Mouse (Mus musculus) stomach, postnatal 0 days (tissue): ENCODE measurements around the gene Rhog.

Experiments
- CTCF ChIP-seq: IDR thresholded peaks from 2 replicates; pipeline ENCODE4 v1.5.1; 2016; ENCODE audit warnings: antibody characterized with exemption, low read depth, mild to moderate bottlenecking, moderate library complexity
- EP300 ChIP-seq: optimal IDR thresholded peaks from 2 replicates; pipeline ENCODE3; 2016; ENCODE audit warnings: antibody characterized with exemption

DNA sequence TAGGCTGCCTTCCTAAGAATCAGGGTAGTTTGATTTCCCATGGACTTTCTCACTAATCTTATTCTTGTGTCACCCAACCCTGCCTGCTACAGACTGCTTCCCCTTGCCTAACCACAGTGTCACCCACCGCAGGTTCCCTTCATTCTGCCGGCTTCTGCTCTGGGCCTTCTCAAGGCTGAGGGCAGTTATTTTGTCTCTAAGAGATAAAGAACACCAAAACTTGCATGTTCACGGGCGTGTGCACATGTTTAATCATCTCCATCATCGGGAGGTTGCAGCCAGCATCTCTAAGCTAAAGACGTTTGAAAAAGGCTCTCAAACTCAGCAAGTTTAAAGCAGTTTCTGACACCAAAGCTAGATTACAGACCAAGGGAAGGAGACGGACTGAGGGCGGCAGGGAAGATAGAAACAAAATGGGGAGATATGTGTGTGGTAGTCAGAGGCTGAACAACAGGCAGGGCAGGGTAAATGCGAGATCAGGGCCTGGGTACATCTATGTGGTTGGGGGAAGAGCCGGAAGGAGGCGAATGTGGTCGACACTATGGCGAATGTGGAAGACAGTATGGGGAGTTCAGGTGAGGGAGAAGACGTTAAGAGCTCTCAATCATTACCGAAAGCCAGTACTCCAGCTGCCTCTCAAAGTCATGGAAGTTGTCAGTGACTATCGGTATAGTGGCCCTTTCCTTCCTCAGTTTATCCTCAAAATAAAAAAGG is 7.0 kb downstream of the Rhog start:
- TF ChIP-seq CTCF: no peak
- no peak for TF ChIP-seq EP300
